8 mouse cellular contexts compared by ENCODE assay signal in the genomic region with DNA sequence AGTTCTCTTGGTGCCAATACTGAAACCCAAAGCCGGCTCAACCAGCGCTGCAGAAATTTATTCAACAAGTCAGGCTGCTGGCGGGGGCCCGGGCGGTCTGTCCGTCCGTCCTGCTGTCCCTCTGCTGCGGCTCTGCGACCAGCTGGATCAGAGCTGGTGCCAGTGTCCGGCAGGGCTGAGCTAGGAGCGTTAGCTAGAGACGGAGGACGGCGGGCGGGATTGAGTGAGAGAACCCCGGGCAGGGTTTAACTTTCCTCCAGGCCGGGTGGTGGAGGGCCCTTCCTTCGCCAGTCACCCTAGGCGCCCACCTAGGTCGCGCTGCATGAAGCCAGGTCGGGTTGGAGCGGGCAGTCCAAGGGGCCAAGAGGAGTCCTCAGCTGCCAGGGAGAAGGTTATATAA. TPM values are rescaled to one million over a fixed set of nuclear protein-coding genes. Genes with fewer than 3 reads are reported as not detected.
DNase-seq lines count a peak whose midpoint lies in the region; ATAC-seq lines count a peak whose summit lies in the region.

No protein-coding gene starts in this region.

- ATAC-seq in forebrain, embryonic 14.5 days: no peak
- ATAC-seq in midbrain, embryonic 11.5 days (ENCODE audit: low FRiP score): no peak
- no peak for ATAC-seq in activated CD4-positive, CD25-positive, alpha-beta regulatory T cell, adult 4 months

- peaks cover 52% of the 10 kb centered on the region for H3K27me3 ChIP-seq in forebrain, embryonic 14.5 days (replicated peaks; ENCODE audit: control insufficient read depth, insufficient read depth, low read length)
- H3K27me3 ChIP-seq in midbrain, embryonic 11.5 days (ENCODE audit: control insufficient read depth, insufficient read depth, low read length): peaks cover 37% of the 10 kb centered on the region

- peak overlapping the region; percentile 67 for H3K9ac ChIP-seq in forebrain, embryonic 14.5 days (ENCODE audit: low read length)
- H3K9ac ChIP-seq in midbrain, embryonic 11.5 days (ENCODE audit: low read length): no peak overlapping the region

- H3K4me2 ChIP-seq in forebrain, embryonic 14.5 days (ENCODE audit: low read length): peak overlapping the region; percentile 78
- H3K4me2 ChIP-seq in midbrain, embryonic 11.5 days: peak overlapping the region; percentile 92

- H3K4me1 ChIP-seq in forebrain, embryonic 14.5 days (ENCODE audit: control insufficient read depth, insufficient read depth, low read length): no peaks in the 10 kb centered on the region
- peaks cover 12% of the 10 kb centered on the region for H3K4me1 ChIP-seq in midbrain, embryonic 11.5 days (ENCODE audit: control insufficient read depth, insufficient read depth, low read length)

- peak; percentile 14 to 17 for DNase-seq in kidney, postnatal 4 days
- no peak for DNase-seq in kidney, adult 18-20 months
- DNase-seq in cerebellum, adult 9-10 months: peak; percentile 73
- no peak for DNase-seq in forebrain, embryonic 14.5 days (ENCODE audit: low spot score)
- peak; percentile 87 for DNase-seq in midbrain, embryonic 11.5 days (ENCODE audit: low spot score, missing footprints)
- DNase-seq in layer of hippocampus, adult 11-12 months (ENCODE audit: low spot score): no peak
- no peak for DNase-seq in thymus, postnatal 36 days

- no peaks in the 10 kb centered on the region for H3K9me3 ChIP-seq in forebrain, embryonic 14.5 days (replicated peaks; ENCODE audit: control insufficient read depth, low read length)
- H3K9me3 ChIP-seq in midbrain, embryonic 11.5 days (ENCODE audit: control insufficient read depth, low read length): no peaks in the 10 kb centered on the region

- no peak overlapping the region for H3K27ac ChIP-seq in forebrain, embryonic 14.5 days (ENCODE audit: low read depth, low read length)
- H3K27ac ChIP-seq in midbrain, embryonic 11.5 days (ENCODE audit: low read depth, low read length): no peak overlapping the region

- no peaks in the 10 kb centered on the region for H3K36me3 ChIP-seq in forebrain, embryonic 14.5 days (ENCODE audit: control insufficient read depth, insufficient read depth, low read length)
- H3K36me3 ChIP-seq in midbrain, embryonic 11.5 days (ENCODE audit: control insufficient read depth, insufficient read depth, low read length): no peaks in the 10 kb centered on the region

- under 1% methylated on average over 22 of the region's 23 CpGs for WGBS in forebrain, embryonic 14.5 days
- 1% methylated on average over 23 of the region's 23 CpGs for WGBS in midbrain, embryonic 11.5 days

- peak overlapping the region; percentile 47 for H3K4me3 ChIP-seq in forebrain, embryonic 14.5 days (ENCODE audit: low read depth, low read length)
- peak overlapping the region; percentile 50 for H3K4me3 ChIP-seq in midbrain, embryonic 11.5 days (ENCODE audit: low read depth, low read length)

RNA-seq across cellular contexts. Expression of gene Cacna1i, which starts 1.0 kb away (rescaled TPM):
- 0.46 and 0.51 TPM in 2 replicates for polyA plus RNA-seq in forebrain, embryonic 14.5 days (2014; fragmentation: Nextera tagmentation; extraction: Ambion mirVana)
- 0.03 and 0.05 TPM in 2 replicates for polyA plus RNA-seq in midbrain, embryonic 11.5 days (2014; fragmentation: Nextera tagmentation; extraction: Ambion mirVana)
- polyA plus RNA-seq in activated CD4-positive, CD25-positive, alpha-beta regulatory T cell, adult 4 months (2017; shearing (Covaris generic)): under 1 TPM; 0.09 to 0.11 TPM

RNA-seq across cellular contexts. Expression of gene Rps19bp1, which starts 23.9 kb away (rescaled TPM):
- polyA plus RNA-seq in forebrain, embryonic 14.5 days (2014; fragmentation: Nextera tagmentation; extraction: Ambion mirVana): 71.1 and 78.0 TPM in 2 replicates
- polyA plus RNA-seq in midbrain, embryonic 11.5 days (2014; fragmentation: Nextera tagmentation; extraction: Ambion mirVana): 70.9 and 75.4 TPM in 2 replicates
- polyA plus RNA-seq in activated CD4-positive, CD25-positive, alpha-beta regulatory T cell, adult 4 months (2017; shearing (Covaris generic)): 10 to 100 TPM; 18.9 to 21.6 TPM

RNA-seq across cellular contexts. Expression of gene Atf4, which starts 33.1 kb away (rescaled TPM):
- polyA plus RNA-seq in forebrain, embryonic 14.5 days (2014; fragmentation: Nextera tagmentation; extraction: Ambion mirVana): 133 and 140 TPM in 2 replicates
- polyA plus RNA-seq in midbrain, embryonic 11.5 days (2014; fragmentation: Nextera tagmentation; extraction: Ambion mirVana): 137 and 144 TPM in 2 replicates
- 10 to 100 TPM; 74.4 to 88.7 TPM for polyA plus RNA-seq in activated CD4-positive, CD25-positive, alpha-beta regulatory T cell, adult 4 months (2017; shearing (Covaris generic))

RNA-seq across cellular contexts. Expression of gene AC140267.1, which starts 52.4 kb away (rescaled TPM):
- not detected in 2 replicates for polyA plus RNA-seq in forebrain, embryonic 14.5 days (2014; fragmentation: Nextera tagmentation; extraction: Ambion mirVana)
- polyA plus RNA-seq in midbrain, embryonic 11.5 days (2014; fragmentation: Nextera tagmentation; extraction: Ambion mirVana): not detected in 2 replicates
- polyA plus RNA-seq in activated CD4-positive, CD25-positive, alpha-beta regulatory T cell, adult 4 months (2017; shearing (Covaris generic)): not detected

RNA-seq across cellular contexts. Expression of gene Mief1, which starts 54.2 kb away (rescaled TPM):
- polyA plus RNA-seq in forebrain, embryonic 14.5 days (2014; fragmentation: Nextera tagmentation; extraction: Ambion mirVana): 28.3 and 37.0 TPM in 2 replicates
- polyA plus RNA-seq in midbrain, embryonic 11.5 days (2014; fragmentation: Nextera tagmentation; extraction: Ambion mirVana): 35.5 and 40.8 TPM in 2 replicates
- 10 to 100 TPM; 29.3 to 37.0 TPM for polyA plus RNA-seq in activated CD4-positive, CD25-positive, alpha-beta regulatory T cell, adult 4 months (2017; shearing (Covaris generic))

Comparison
In these comparisons a context has a peak if more than half of its experiments do, and no peak if none do; other contexts are left out.
1. DNase-seq: peak in kidney, postnatal 4 days (2 of 2), cerebellum, adult 9-10 months (single experiment) and midbrain, embryonic 11.5 days (single experiment); none in kidney, adult 18-20 months (single experiment), forebrain, embryonic 14.5 days (single experiment), layer of hippocampus, adult 11-12 months (single experiment) and thymus, postnatal 36 days (0 of 2).